Mouse (Mus musculus): Measurements from ENCODE around the gene Fam163a.

DNA sequence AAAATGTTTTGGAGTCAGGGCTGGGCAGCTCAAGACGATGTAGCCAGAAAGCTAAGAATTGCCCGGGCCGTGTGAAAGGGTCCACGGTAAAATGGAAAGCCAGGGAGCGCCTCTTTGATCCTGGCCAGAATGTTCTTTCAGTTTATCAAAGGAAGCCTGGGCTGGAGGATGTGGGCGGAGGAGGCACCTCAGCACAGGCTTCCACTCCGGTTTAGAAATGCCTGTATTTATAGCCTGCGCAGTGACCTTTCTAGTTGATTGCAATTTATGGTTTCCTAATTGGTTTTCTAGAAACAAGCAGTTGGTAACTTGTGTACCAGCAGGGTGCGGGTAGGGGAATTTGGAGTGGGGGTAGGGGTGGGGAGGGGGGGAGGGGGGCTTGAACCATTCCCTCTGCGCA, 96.4 kb downstream of the Fam163a start:
- TF ChIP-seq POLR2A (IDR thresholded peaks at IDR 0.05; ENCODE audit: control insufficient read depth, low read depth, low read length): no peak
- TF ChIP-seq CTCF (IDR thresholded peaks at IDR 0.05; ENCODE audit: control insufficient read depth, insufficient read depth, insufficient replicate concordance, low read depth, low read length): no peak
